Mouse (Mus musculus) frontal cortex, adult (tissue): ENCODE measurements at regions not wholly inside any gene's neighbourhood (a gene's known extent, or its start where the extent isn't known, plus 50 kb on each side); places are given as distances from the start of the nearest gene placed in this dataset.

Experiments
- ATAC-seq: cut with Nextera tagmentation; 2 replicates; pipeline ENCODE4 v1.9.2; 2017; ENCODE audit warnings: mild to moderate bottlenecking, moderate library complexity, mixed read lengths; ENCODE audit not compliant: low TSS enrichment

- no peak for ATAC-seq
Measured at GRCm38 (mm10) chr12:77760976-77761375, 433.1 kb upstream of the Gm6657 start.

GRCm38 (mm10) chr12:77776011-77776546 is 418.0 kb upstream of the Gm6657 start:
- no peak for ATAC-seq

- no peak for ATAC-seq
Measured at GRCm38 (mm10) chr12:77776755-77777154, 417.3 kb upstream of the Gm6657 start.

- peak; percentile 69 for ATAC-seq
Measured at GRCm38 (mm10) chr12:77780885-77781698, 412.9 kb upstream of the Gm6657 start.

- ATAC-seq = no peak
Measured at GRCm38 (mm10) chr12:77783909-77784308, 410.1 kb upstream of the Gm6657 start.

GRCm38 (mm10) chr12:77785647-77786046 is 408.4 kb upstream of the Gm6657 start:
- peak; percentile 71 for ATAC-seq

- ATAC-seq = no peak
Measured at GRCm38 (mm10) chr12:77786678-77787077, 407.4 kb upstream of the Gm6657 start.

- ATAC-seq = peak; percentile 81
Measured at GRCm38 (mm10) chr12:77788273-77788672, 405.8 kb upstream of the Gm6657 start.

GRCm38 (mm10) chr12:77789427-77789826 is 404.6 kb upstream of the Gm6657 start:
- peak; percentile 44 for ATAC-seq

- ATAC-seq = no peak
Measured at GRCm38 (mm10) chr12:77789871-77790270, 404.2 kb upstream of the Gm6657 start.

GRCm38 (mm10) chr12:77790891-77791672 is 403.0 kb upstream of the Gm6657 start:
- no peak for ATAC-seq

GRCm38 (mm10) chr12:77798516-77798915 is 395.5 kb upstream of the Gm6657 start:
- ATAC-seq = no peak

- ATAC-seq = no peak
Measured at GRCm38 (mm10) chr12:77799134-77799770, 394.8 kb upstream of the Gm6657 start.

- peak; percentile 82; the same call in 1 of the 2 replicates for ATAC-seq
Measured at GRCm38 (mm10) chr12:77807674-77808073, 386.4 kb upstream of the Gm6657 start.

GRCm38 (mm10) chr12:77811276-77811675 is 382.8 kb upstream of the Gm6657 start:
- 0 out of 2 replicates have a peak, but pooled peaks have one; percentile 45 for ATAC-seq

- ATAC-seq = no peak
Measured at GRCm38 (mm10) chr12:77819456-77819855, 374.6 kb upstream of the Gm6657 start.

- no peak for ATAC-seq
Measured at GRCm38 (mm10) chr12:77823381-77824030, 370.5 kb upstream of the Gm6657 start.

- peak; percentile 52 for ATAC-seq
Measured at GRCm38 (mm10) chr12:77833411-77834169, 360.5 kb upstream of the Gm6657 start.

GRCm38 (mm10) chr12:77834891-77835290 is 359.2 kb upstream of the Gm6657 start:
- ATAC-seq = no peak

GRCm38 (mm10) chr12:77836231-77836630 is 357.8 kb upstream of the Gm6657 start:
- ATAC-seq = no peak
